Mouse (Mus musculus) retina, postnatal 1 day (tissue): Measurements from ENCODE around the gene Xpnpep1.
A peak's percentile ranks its signal among the peaks of the same experiment; 100 is the strongest.

ENCODE experiments used
- DNase-seq: peaks from one replicate; pipeline ENCODE4 v3.0.0-alpha.2; 2012

Xpnpep1 gene

DNA sequence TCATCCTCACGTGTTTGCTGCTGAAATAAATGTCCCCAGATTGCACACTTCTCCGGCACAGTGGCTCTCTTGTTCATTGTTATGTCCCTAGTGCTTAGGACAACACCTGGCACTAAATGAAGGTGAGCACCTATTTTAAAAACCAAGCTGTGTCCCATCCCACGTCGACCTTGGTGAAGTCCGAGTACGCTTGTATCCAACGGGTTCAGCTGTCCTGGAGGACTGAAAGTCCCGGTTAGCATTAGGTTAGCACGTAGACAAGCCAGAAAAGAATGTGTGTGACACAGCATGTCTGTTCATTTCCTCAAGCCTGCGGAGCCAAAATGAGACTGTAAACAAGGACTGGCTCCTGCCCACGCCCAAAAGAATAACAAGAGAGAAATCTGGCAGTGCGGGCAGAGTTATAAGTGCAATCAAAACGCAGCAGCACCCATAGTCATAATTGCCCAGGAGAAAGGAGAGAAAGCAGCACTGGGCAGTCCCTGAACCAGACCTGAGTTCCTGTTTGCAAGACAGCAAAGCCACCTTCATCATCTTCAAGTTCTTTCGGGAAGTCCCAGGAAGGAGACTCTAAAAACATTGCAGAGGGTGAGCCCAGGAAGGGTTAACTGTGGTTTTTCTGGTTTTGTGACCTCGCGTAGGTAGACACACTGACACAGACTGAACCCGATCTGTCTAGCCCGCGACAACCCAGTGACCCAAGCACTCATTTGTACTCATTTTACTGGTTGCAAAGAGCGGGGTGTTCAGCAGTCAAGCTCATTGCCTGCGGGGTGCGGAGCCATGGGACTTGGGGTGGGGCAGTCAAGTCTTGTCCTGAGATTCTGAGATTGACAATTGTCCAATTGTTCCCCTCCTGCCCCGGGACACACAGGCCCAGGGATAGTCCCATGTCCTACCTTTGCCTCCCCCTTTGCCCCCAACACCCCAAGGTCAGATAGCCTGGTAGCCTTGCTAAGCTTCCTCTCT, at the start of gene Xpnpep1:
Gene Xpnpep1, minus strand, starts transcription at position 51 of the 969 bp plus-strand sequence.
- no peak for DNase-seq

- peak; percentile 35 for DNase-seq
Observed at GRCm38 (mm10) chr19:53087268-53088143, 47.5 kb upstream of the Xpnpep1 start.

GRCm38 (mm10) chr19:53086861-53087260, 46.8 kb upstream of the Xpnpep1 start:
- no peak for DNase-seq

GRCm38 (mm10) chr19:53084735-53085134, 44.7 kb upstream of the Xpnpep1 start:
- DNase-seq: no peak

GRCm38 (mm10) chr19:53082862-53083261, 42.8 kb upstream of the Xpnpep1 start:
- no peak for DNase-seq

GRCm38 (mm10) chr19:53081339-53081738, 41.3 kb upstream of the Xpnpep1 start:
- DNase-seq: no peak

DNA sequence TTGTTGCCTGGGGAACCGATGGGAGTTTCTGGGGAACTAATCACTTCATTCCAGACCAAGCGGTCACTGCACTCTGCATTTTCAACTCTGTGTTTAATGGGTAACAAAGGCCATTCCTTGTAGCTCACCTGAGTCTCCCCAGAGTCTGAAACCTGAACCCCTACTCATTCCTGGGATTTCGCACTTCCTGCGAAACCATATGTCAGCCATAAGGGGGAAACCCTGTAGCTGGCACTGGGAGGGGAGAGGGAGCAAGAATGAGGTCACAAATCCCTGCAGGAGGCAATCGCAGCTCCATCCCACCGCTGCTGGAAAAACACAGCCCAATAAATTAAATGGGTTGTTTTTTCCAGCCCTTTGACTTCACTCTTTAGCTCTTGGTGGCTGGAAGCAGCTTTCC, 40.9 kb upstream of the Xpnpep1 start:
- DNase-seq: peak; percentile 30

GRCm38 (mm10) chr19:53080487-53080886, 40.5 kb upstream of the Xpnpep1 start:
- DNase-seq: no peak

DNA sequence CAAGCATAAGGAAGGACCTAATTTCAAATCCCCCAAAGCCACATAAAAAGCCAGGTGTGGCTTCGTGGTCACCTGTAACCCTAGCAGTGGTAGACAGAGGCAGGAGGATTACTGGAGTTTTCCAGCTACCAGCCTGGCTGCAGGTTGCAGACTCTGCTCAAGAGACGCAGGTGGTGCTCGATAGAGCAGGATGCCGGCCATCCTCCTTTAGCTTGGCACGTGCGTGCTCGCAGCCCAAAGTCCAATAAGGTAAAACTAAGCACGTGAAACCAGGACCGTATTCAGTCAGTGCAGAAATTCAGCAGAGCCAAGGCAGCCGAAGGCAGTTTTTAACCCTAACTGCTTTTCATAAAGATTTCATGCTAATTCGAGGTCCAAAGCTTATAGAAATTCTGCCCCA, 40.0 kb upstream of the Xpnpep1 start:
- DNase-seq: no peak

- DNase-seq: no peak
Observed at GRCm38 (mm10) chr19:53078271-53079085, 38.5 kb upstream of the Xpnpep1 start.

GRCm38 (mm10) chr19:53077278-53077677, 37.3 kb upstream of the Xpnpep1 start:
- no peak for DNase-seq

DNA sequence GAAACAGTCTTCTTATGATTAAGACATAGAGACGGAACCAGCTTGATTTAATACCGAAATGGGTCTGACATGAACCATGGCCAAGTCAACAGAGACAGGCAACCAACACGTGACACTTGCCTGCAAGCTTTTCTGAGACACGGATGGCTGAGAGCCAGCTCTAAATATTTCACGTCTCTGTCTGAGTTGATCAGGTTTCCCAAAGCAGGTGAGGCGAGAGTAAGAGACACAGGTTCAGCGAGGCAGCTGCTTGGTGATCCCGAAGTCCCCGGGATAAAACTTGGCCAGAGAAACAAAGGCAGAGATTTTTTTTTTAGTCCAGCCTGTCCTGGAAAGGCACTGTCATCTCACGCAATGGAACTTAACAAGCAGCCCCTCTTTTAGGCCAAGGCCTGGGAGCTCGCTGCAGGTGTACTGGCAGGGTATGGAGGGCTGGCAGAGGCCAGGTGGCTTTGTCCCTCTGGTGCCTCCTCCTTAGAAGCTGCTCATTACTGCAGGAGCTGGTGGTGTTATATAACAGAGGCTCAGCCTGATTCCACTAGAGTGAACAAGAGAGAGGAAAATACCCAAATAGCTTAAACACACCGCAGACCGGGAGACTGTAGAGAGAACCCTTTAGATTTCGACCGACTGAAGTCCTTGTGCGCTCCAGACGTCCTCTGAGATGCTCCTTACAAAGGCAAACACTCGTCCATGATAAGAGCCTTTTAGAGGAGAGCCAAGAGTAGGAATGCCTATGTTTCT, 36.4 kb upstream of the Xpnpep1 start:
- peak; percentile 55 for DNase-seq

DNA sequence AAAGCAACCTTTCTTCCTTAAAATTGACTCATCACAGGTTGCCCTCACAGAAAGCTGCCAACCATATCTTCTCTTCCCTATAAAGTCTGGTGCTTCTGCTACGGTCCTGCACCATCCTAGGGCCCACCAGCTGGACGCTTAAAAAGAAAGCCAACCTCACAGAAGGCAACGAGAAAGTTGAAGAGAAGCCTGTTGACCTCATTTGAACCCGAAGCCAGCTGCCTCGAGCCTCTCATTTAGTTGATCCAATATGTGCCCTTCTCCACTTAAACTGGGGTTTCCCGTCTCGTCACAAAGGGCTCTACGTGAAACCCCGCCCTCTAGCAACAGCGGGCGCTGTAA, 35.9 kb upstream of the Xpnpep1 start:
- DNase-seq: no peak

- no peak for DNase-seq
Observed at GRCm38 (mm10) chr19:53074899-53075722, 35.1 kb upstream of the Xpnpep1 start.

DNA sequence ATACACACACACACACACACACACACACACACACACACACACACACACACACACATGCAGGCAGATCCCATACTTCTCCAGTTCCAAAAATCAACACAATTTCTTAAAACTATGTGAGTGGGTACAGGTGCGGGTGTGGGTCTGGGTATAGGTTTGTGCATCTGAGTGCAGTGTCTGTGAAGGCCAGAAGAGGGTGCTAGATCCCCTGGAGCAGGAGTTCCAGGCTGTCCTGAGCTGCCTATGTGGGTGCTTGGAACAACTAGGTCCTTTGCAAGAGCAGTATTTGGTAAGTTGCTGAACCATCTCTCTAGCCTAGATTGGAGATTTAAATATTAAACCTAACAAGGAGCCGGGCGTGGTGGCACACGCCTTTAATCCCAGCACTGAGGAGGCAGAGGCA, 33.5 kb upstream of the Xpnpep1 start:
- DNase-seq: no peak

DNA sequence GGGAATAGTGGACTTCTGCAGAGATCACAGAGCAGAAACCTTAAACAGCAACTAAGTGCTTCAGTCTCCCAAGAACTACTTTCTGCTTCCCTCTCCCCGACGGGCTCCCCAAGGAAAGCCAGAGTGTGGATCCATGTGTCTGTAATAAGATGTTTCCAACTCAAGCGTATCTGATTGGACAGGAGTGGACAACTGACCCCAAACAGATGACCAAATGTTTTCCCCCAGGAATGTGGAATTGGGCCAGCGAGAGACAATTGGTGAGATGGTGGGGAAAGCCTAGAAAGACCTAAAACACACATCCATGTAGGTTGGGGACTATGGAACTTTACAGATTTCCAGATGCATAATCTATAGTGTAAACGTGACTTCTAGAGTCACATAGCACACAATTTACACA, 32.4 kb upstream of the Xpnpep1 start:
- DNase-seq: no peak

DNA sequence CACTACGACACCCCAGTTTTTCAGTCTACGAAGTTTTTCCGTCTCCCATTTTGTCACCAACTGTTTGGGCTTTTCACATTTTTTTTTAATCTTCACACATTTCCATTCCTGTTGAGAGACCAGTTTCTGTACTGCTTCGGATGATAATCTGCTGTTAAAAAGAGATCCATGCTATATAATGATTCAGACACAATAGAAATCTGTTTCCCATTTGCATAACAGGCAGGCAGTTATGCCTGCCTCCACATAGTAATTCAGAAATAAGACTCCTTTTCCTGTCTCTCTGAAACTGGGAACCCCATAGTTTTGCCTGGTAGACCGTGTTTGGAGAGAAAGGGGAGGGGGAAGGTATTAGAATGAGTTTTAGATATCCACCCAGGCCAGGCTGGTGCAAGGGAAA, 31.6 kb upstream of the Xpnpep1 start:
- no peak for DNase-seq

GRCm38 (mm10) chr19:53070870-53071269, 30.9 kb upstream of the Xpnpep1 start:
- no peak for DNase-seq

DNA sequence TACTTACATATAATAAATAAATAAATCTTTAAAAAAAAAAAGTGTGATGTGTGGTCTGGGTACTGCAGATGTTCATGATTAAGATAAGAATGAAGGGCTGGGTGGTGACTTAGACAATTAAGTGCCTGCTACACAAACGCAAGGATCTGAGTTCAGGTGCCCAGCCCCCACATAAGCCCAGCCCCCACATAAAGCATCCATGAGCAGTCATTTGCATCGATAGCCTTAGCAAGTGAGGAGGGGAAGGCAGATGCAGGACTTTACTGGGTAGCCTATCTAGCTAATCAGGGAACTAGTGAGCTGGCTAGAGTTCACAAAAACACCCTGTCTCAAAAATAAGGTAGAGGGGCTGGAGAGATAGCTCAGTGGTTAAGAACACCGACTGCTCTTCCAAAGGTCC, 29.4 kb upstream of the Xpnpep1 start:
- DNase-seq: no peak

GRCm38 (mm10) chr19:53066934-53067333, 26.9 kb upstream of the Xpnpep1 start:
- no peak for DNase-seq

DNA sequence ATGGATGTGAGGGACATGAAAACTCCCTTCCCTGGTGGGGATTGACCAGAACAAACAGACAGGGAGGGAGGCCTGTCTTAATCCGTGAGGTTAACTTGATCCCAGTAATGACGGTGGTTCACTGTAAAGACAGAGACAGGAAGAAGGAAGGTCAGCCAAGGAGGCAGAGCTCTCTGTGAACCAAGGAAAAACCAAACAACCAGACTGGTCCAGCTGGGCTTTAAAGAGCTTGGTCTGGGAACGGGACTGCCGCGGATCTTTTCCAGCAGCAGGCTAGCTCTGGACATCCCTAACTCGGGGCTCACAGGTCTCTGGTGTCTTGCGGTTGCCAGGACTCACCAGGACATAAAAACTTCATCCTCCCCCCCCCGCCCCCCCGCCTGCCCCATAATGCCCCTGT, 26.5 kb upstream of the Xpnpep1 start:
- no peak for DNase-seq
